Mouse (Mus musculus): ENCODE results near the gene Ctbp2.

Ctbp2 gene

GRCm38 (mm10) chr7:133010477-133010876 is 113.7 kb downstream of the Ctbp2 start:
- in situ Hi-C loops (cut with MboI, MseI): no loop called here

DNA sequence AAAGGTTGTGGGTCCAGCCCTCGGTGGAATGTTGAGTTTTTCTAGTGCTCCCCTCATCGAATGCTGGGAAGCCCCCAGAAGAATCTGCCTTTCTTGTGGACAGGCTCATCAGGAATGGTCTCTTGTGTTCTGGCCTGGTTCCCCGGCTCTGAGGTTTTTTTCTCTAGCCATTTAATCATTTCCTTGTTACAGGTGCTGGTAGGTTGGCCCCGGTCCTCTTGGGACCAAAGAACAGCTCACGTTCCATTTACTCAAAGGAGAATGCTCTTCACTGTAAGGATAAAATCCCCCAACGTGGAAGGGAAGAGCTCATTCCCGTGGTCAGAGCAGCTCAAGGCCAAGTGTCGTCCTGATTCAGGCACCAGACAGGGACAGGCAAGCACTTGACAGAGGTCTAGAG is 114.5 kb downstream of the Ctbp2 start:
- in situ Hi-C loops (cut with MboI, MseI): loop anchor here in 1 of 2 experiments (10.0 kb wide), 1 partner anchor 115 kb away; no protein-coding TSS in a partner anchor

DNA sequence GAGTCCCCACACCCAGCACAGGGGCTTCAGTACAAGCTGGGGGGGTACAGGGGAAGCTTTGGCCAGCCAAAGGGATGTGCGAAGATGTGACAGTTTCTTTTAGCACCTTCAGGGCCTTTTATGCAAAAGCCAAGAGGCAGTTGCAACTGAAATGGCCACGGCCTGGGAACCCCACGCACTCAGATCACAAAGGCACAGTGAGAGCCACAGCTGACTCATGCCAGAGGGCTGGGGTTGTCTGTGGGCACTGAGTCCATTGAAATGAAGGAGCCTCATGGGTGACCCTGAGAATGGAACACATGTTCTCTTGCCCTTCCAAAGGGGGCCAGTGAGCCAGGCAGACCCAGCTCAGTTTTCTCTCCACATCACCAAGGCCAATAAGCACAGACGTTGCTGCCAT is 115.5 kb downstream of the Ctbp2 start:
- in situ Hi-C loops (cut with MboI, MseI): loop anchor here in 1 of 2 experiments (10.0 kb wide), 1 partner anchor 114 kb away; no protein-coding TSS in a partner anchor

DNA sequence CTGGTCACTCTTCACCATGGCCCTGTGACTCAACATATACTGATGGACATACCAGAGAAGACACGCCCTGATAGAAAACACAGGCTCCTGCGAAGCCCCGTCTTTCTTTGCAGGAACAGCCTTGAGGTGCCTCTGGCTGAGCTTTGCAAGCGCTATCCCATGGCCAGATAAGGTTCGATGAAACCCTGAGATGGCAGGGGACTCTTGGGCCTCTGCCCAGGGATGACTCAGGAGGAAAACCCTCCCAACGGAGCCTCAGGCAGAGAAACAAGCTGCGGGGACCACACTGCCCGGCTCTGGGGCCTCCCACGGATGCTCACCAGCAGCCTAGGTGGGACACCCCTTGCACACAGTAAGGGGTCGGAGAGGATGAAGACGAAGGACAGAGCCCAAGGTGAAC is 116.8 kb downstream of the Ctbp2 start:
- in situ Hi-C loops (cut with MboI, MseI): loop anchor here in 1 of 2 experiments (10.0 kb wide), 1 partner anchor 113 kb away; no protein-coding TSS in a partner anchor

DNA sequence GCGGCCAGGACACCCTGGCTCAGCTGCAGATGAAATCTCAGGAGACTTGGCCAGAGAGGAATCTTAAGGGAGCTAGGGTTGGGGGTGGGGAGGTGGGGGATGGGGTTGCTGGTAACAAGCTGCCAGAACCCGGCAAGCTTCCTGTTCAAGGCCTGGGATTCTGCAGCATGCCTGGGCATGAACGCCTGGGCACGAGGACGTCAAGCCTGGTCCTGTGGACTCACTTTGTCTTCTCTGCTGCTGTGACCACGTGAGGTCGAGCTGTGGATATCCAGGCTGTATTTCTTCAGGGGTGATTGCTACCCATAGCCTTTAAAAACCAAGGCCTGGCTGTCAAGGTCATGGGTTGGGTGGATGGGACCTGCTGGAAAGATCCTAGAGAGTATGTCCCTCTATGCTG is 118.4 kb downstream of the Ctbp2 start:
- in situ Hi-C loops (cut with MboI, MseI): loop anchor here in 1 of 2 experiments (10.0 kb wide), 1 partner anchor 111 kb away; no protein-coding TSS in a partner anchor

GRCm38 (mm10) chr7:133003421-133003820 is 120.7 kb downstream of the Ctbp2 start:
- in situ Hi-C loops (cut with MboI, MseI): loop anchor here (5.0 to 10.0 kb wide), 3 partner anchors 106 to 351 kb away; no protein-coding TSS in a partner anchor

DNA sequence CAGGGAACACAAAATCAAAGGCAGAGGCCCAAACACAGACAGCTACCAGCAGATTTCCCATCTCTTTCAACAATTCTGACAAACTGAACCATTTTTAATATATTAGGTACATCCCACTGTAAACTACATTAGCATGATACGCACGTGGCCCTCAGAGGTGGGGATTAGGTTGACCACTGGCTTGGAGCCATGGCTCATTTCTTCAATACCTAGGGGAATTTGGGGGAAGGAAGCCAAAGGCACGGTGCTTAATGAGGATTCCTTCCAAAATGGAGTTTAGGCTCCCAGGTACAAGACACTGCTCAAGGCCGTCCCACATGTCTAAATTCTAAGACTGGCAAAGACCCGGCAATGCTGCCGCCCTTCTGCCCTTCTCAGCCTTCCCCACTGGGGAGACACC is 121.9 kb downstream of the Ctbp2 start:
- in situ Hi-C loops (cut with MboI, MseI): loop anchor here (5.0 to 10.0 kb wide), 3 partner anchors 105 to 350 kb away; no protein-coding TSS in a partner anchor

- in situ Hi-C loops (cut with MboI, MseI): loop anchor here (5.0 to 10.0 kb wide), 3 partner anchors 104 to 349 kb away; no protein-coding TSS in a partner anchor
Observed at GRCm38 (mm10) chr7:133001388-133001787, 122.8 kb downstream of the Ctbp2 start.

- in situ Hi-C loops (cut with MboI, MseI): no loop called here
Observed at GRCm38 (mm10) chr7:132999061-132999460, 125.1 kb downstream of the Ctbp2 start.

DNA sequence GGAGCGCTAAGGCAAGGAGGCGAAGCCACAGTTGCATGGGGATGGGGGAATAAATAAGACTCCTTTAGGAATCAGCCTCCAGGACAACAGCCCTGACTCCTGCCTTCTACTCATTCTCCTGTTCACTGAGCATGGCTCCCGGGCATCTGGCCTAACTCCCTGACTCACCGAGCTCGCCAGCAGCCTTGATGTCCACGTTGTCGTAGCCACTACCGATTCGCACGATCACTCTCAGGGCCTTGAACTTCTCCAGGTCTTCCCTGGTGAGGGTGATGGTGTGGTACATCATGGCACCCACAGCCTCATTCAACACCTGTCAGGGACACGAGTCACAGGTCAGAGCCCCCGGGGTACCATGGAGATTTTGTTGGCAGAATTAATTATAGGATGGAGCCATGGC is 125.5 kb downstream of the Ctbp2 start:
- in situ Hi-C loops (cut with MboI, MseI): no loop called here

DNA sequence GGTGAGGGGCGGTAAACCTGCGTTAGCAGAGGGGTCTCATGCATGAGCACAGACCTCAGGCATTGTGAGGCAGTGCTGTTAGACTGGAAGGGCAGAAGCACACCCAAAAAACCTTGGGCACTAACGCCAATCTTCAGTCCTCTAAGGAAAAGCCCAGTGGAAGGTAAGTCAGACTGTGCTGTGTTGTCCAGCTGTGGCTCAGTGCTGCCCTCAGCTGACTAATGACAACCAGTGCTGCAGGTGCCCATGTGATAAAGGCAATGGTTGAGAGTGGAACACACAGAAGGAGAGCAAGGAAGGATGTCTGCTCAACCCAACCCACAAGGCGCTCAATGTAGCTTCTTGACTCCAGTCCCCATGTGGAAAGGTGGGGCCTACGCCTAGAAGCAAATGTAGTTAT is 127.8 kb downstream of the Ctbp2 start:
- in situ Hi-C loops (cut with MboI, MseI): no loop called here

DNA sequence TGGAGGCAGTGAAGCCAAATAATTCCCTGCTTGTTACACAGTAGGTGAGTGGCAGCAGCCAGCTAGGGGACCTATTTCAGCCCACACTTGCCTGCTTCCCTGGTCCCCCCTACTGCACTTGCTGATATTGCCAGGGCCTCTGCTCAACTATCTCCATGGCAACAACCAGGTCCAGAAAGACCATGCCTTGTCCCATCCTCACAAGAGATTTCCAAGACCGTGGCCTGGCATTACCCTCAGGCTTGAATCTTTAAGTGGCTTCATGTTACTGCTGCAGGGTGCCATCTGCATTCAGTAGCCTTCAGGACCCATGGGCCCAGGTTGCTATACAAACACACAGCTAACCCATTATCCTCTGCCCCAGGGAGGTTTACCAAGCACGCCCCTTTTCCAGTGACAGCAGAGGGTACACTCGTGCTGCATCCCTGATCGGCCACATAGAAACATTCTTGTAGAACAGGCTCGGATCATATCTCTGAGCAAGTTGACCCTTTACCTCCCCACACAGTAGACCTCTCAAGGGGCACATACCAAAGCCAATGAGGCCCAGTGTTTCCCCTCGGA is 129.4 kb downstream of the Ctbp2 start:
- in situ Hi-C loops (cut with MboI, MseI): no loop called here

- in situ Hi-C loops (cut with MboI, MseI): no loop called here
Observed at GRCm38 (mm10) chr7:132994120-132994519, 130.0 kb downstream of the Ctbp2 start.

DNA sequence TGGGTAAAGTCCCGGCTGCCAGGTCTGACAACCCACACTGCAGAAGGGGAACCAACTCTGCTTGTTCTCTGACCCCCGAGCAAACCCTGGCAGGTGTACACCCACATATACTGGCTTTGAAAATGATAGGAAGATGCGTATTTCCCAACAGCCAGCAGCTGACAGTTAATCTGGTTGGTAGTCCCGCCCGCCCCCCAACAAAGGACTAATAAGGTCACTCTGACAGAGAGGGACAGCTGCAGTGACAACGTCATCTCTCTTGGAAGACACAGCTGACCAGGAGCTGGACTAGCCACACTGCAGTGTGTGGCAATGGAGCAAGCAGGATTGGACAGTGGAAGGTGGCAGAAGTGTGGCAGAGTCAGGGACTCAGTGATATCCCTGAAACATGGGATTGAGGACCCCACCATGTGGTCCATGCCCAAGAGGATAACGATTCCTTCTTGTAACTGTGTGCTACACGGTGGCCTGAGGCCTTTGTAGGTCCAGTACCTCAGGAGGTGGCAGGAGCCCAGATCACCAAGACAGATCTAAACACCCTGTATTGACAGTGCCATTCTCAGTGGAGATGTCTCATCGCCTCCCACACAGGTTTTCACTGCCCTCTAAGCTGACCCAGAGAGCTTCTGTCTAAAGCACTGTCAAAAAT is 131.1 kb downstream of the Ctbp2 start:
- in situ Hi-C loops (cut with MboI, MseI): no loop called here

DNA sequence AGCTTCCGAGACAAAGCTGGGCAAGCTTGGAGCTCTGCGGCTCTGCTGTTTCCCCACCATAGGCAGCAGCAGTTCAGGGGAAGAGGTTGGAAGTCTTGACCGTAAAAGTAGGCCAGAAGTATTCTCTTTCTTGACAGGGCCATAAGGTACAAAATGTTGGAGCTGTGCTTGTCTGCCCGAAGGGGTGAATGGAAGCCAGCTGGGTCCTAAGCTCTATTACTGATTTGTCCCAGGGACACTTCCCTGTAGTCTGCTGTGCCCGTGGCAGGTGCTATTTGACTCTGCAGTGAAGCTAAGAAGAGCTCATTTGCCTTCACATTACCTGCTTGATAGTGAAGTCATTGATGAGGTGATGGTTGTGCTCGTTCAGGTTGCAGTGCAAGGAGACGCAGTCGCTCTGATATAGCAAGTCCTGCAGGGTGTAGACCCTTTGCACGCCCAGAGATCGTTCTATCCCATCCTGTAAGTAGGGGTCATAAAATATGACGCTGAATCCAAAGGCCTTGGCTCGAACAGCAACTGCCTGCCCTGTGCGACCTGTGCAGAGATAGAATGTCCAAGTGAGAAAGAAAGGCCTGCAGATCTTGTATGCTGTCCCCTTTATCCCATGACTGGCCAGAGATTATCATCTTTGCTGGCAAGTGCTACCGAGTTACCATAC is 132.8 kb downstream of the Ctbp2 start:
- in situ Hi-C loops (cut with MboI, MseI): no loop called here

- in situ Hi-C loops (cut with MboI, MseI): no loop called here
Observed at GRCm38 (mm10) chr7:132989839-132990238, 134.3 kb downstream of the Ctbp2 start.

DNA sequence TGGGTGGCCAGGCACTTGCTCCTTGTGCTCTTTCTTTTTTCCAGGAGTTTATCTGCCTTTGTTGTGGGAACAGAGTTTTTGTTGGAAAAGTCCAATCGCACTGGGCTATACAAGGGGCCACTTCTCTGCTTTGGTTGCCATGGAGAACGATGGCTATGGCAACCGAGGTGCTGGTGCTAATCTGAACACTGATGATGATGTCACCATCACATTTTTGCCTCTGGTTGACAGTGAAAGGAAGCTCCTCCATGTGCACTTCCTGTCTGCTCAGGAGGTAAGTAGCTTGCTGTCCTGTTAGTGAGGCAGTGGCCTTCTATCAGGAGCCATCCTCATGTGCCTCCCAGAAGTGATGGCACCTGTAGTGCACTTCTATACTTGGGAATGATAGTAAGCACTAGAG is 141.5 kb downstream of the Ctbp2 start:
- in situ Hi-C loops (cut with MboI, MseI): no loop called here

- in situ Hi-C loops (cut with MboI, MseI): no loop called here
Observed at GRCm38 (mm10) chr7:132977981-132978380, 146.2 kb downstream of the Ctbp2 start.

- in situ Hi-C loops (cut with MboI, MseI): no loop called here
Observed at GRCm38 (mm10) chr7:132976079-132976478, 148.1 kb downstream of the Ctbp2 start.

GRCm38 (mm10) chr7:132972079-132972478 is 152.1 kb downstream of the Ctbp2 start:
- in situ Hi-C loops (cut with MboI, MseI): no loop called here

DNA sequence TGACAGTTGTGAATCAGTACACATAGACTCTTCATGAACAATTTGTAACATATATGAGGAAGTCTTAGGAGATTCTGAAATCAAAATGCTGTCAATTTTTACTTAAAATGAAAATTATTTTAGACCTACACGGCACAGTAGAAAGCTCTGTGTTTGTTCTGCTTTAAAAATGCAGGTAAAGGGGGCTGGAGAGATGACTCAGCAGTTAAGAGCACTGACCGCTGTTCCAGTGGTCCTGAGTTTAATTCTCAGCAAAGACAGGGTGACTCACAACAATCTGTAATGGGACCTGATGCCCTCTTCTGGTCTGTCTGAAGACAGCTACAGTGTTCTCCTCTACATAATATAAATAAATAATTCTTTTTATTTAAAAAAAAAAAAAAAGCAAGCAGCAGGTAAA is 158.4 kb downstream of the Ctbp2 start:
- in situ Hi-C loops (cut with MboI, MseI): no loop called here

GRCm38 (mm10) chr7:132964395-132964794 is 159.8 kb downstream of the Ctbp2 start:
- in situ Hi-C loops (cut with MboI, MseI): no loop called here

DNA sequence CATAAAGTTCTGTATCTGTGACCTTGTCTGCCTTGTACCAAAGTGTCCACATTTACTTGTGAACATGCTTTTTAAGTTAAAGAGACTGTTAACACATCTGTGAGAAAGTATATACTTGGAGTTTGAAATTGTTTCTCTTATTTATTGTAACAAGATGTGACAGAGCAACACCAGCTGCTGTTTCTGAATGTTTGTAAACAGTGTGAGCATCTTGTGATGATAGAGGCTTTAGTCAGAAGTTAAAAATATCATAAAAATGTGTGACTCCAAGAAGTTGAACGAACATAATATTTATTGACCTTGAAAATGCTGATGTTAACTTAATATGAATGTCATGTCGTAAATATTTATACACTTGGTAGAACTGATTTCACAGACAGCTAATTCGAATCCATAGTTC is 173.5 kb downstream of the Ctbp2 start:
- in situ Hi-C loops (cut with MboI, MseI): no loop called here

All from T-helper 17 cell (primary cell).